ENCODE assay signal across 26 mouse cellular contexts in the genomic region with DNA sequence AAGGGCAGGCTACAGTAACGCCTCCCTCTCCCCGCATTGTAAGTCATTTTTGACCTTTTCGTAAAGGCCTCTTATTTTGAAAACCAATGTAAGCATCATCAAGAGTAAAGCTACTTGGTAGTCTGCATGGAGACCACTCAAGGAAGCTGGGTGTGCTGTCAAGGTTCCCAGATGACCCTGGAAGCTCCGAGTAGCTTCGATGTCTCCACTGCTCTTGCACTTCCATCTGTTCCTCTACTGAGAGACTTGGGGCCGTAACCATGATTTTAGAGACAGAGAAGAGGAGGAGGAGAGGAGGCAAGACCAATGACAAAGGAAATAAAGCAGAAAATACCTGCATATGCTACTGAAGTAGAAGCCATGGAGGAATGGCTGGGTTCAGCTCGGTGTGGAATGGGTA.
A peak's percentile ranks its signal among the peaks of the same experiment; 100 is the strongest.
DNase-seq lines count a peak whose midpoint lies in the region; ATAC-seq and TF ChIP-seq lines count a peak whose summit lies in the region.
"Had no signal": no experiment of that assay in that cellular context is flagged by ENCODE, and none has a peak within 500 bp of the region (broad histone marks: within the 10 kb centered on the region; RNA-seq: fewer than 3 reads in every experiment).

No protein-coding gene starts in this region.

- ATAC-seq in forebrain, embryonic 13.5 days, result no peak
- ATAC-seq in forebrain, postnatal 0 days, result no peak
- ATAC-seq in heart, embryonic 16.5 days (replicated peaks; ENCODE audit: extremely low read depth, insufficient read depth, low FRiP score), result no peak
- ATAC-seq in heart, embryonic 12.5 days (ENCODE audit: insufficient number of reproducible peaks, low FRiP score), result no peak
- ATAC-seq in neural tube, embryonic 13.5 days (ENCODE audit: low read depth), result no peak

- 94% methylated on average over 7 of the region's 7 CpGs for WGBS in forebrain, embryonic 13.5 days
- WGBS in forebrain, postnatal 0 days, result 96% methylated on average over 7 of the region's 7 CpGs
- 87% methylated on average over 7 of the region's 7 CpGs for WGBS in heart, embryonic 16.5 days
- WGBS in heart, embryonic 12.5 days, result 85% methylated on average over 7 of the region's 7 CpGs
- 91% methylated on average over 7 of the region's 7 CpGs for WGBS in neural tube, embryonic 13.5 days
- 95% methylated on average over 7 of the region's 7 CpGs for WGBS in limb, embryonic 10.5 days

- H3K4me1 ChIP-seq in forebrain, embryonic 13.5 days, result peaks cover 24% of the 10 kb centered on the region
- 0 out of 2 replicates have a peak, but pooled peaks cover 3% of the 10 kb centered on the region for H3K4me1 ChIP-seq in forebrain, postnatal 0 days (ENCODE audit: insufficient read depth)
- H3K4me1 ChIP-seq in heart, embryonic 16.5 days (ENCODE audit: control insufficient read depth, insufficient read depth, low read length), result no peaks in the 10 kb centered on the region
- no peaks in the 10 kb centered on the region for H3K4me1 ChIP-seq in heart, embryonic 12.5 days (replicated peaks)
- H3K4me1 ChIP-seq in neural tube, embryonic 13.5 days (replicated peaks), result peaks cover 19% of the 10 kb centered on the region
- peaks cover 7% of the 10 kb centered on the region; the same call in 1 of the 2 replicates for H3K4me1 ChIP-seq in limb, embryonic 10.5 days

- H3K27ac ChIP-seq in forebrain, embryonic 13.5 days, result peak overlapping the region; percentile 10; the same call in 1 of the 2 replicates
- no peak overlapping the region for H3K27ac ChIP-seq in forebrain, postnatal 0 days (ENCODE audit: low read depth, low read length)
- peak overlapping the region; percentile 48; the same call in 1 of the 2 replicates for H3K27ac ChIP-seq in heart, embryonic 16.5 days (ENCODE audit: low read length)
- no peak overlapping the region for H3K27ac ChIP-seq in heart, embryonic 12.5 days (ENCODE audit: poor library complexity, severe bottlenecking)
- peak overlapping the region; percentile 23; the same call in 1 of the 2 replicates for H3K27ac ChIP-seq in neural tube, embryonic 13.5 days (replicated peaks)
- no peak overlapping the region for H3K27ac ChIP-seq in limb, embryonic 10.5 days
- H3K27ac ChIP-seq: embryonic facial prominence, embryonic 10.5 days; embryonic facial prominence, embryonic 15.5 days; heart, embryonic 13.5 days; left cerebral cortex, adult 2 months; liver, embryonic 14.5 days had no signal

- no peaks in the 10 kb centered on the region for H3K36me3 ChIP-seq in forebrain, embryonic 13.5 days (ENCODE audit: poor library complexity, severe bottlenecking)
- no peaks in the 10 kb centered on the region for H3K36me3 ChIP-seq in forebrain, postnatal 0 days (ENCODE audit: insufficient read depth)
- no peaks in the 10 kb centered on the region; the same call in 1 of the 2 replicates for H3K36me3 ChIP-seq in heart, embryonic 16.5 days (ENCODE audit: control insufficient read depth, insufficient read depth)
- no peaks in the 10 kb centered on the region for H3K36me3 ChIP-seq in heart, embryonic 12.5 days
- no peaks in the 10 kb centered on the region for H3K36me3 ChIP-seq in neural tube, embryonic 13.5 days
- H3K36me3 ChIP-seq in limb, embryonic 10.5 days, result no peaks in the 10 kb centered on the region
- H3K36me3 ChIP-seq: embryonic facial prominence, embryonic 10.5 days; embryonic facial prominence, embryonic 15.5 days; forebrain, embryonic 12.5 days; G1E; heart, embryonic 13.5 days; hindbrain, embryonic 12.5 days; limb, embryonic 15.5 days had no signal

- H3K9ac ChIP-seq in forebrain, embryonic 13.5 days, result no peak overlapping the region
- H3K9ac ChIP-seq in forebrain, postnatal 0 days, result no peak overlapping the region
- H3K9ac ChIP-seq in heart, embryonic 16.5 days (ENCODE audit: low read length), result no peak overlapping the region
- H3K9ac ChIP-seq in heart, embryonic 12.5 days, result no peak overlapping the region
- no peak overlapping the region for H3K9ac ChIP-seq in neural tube, embryonic 13.5 days
- H3K9ac ChIP-seq: embryonic facial prominence, embryonic 15.5 days; forebrain, embryonic 12.5 days; heart, embryonic 13.5 days; hindbrain, embryonic 12.5 days; limb, embryonic 15.5 days; liver, embryonic 14.5 days; lung, embryonic 14.5 days had no signal

- no peak overlapping the region for H3K4me2 ChIP-seq in forebrain, embryonic 13.5 days
- no peak overlapping the region for H3K4me2 ChIP-seq in forebrain, postnatal 0 days (ENCODE audit: low read depth)
- no peak overlapping the region for H3K4me2 ChIP-seq in heart, embryonic 16.5 days (ENCODE audit: low read depth, low read length)
- no peak overlapping the region for H3K4me2 ChIP-seq in heart, embryonic 12.5 days
- no peak overlapping the region for H3K4me2 ChIP-seq in neural tube, embryonic 13.5 days
- H3K4me2 ChIP-seq: embryonic facial prominence, embryonic 15.5 days; forebrain, embryonic 12.5 days; heart, embryonic 13.5 days; hindbrain, embryonic 12.5 days; limb, embryonic 15.5 days; lung, embryonic 14.5 days had no signal

- H3K4me3 ChIP-seq in forebrain, embryonic 13.5 days, result no peak overlapping the region
- H3K4me3 ChIP-seq in forebrain, postnatal 0 days (ENCODE audit: low read depth, low read length), result no peak overlapping the region
- no peak overlapping the region for H3K4me3 ChIP-seq in heart, embryonic 16.5 days (ENCODE audit: low read length)
- H3K4me3 ChIP-seq in heart, embryonic 12.5 days, result no peak overlapping the region
- H3K4me3 ChIP-seq in neural tube, embryonic 13.5 days, result no peak overlapping the region
- no peak overlapping the region for H3K4me3 ChIP-seq in limb, embryonic 10.5 days
- H3K4me3 ChIP-seq: embryonic facial prominence, embryonic 10.5 days; embryonic facial prominence, embryonic 15.5 days; forebrain, embryonic 12.5 days; heart, embryonic 13.5 days; hindbrain, embryonic 12.5 days; layer of hippocampus, adult 2 months; left cerebral cortex, adult 2 months; limb, embryonic 15.5 days had no signal

- no peaks in the 10 kb centered on the region for H3K27me3 ChIP-seq in forebrain, embryonic 13.5 days
- no peaks in the 10 kb centered on the region for H3K27me3 ChIP-seq in forebrain, postnatal 0 days (ENCODE audit: insufficient read depth, low read length)
- H3K27me3 ChIP-seq in heart, embryonic 16.5 days (ENCODE audit: control insufficient read depth, insufficient read depth, low read length), result no peaks in the 10 kb centered on the region
- H3K27me3 ChIP-seq in heart, embryonic 12.5 days (replicated peaks), result no peaks in the 10 kb centered on the region
- no peaks in the 10 kb centered on the region for H3K27me3 ChIP-seq in neural tube, embryonic 13.5 days
- no peaks in the 10 kb centered on the region for H3K27me3 ChIP-seq in limb, embryonic 10.5 days (ENCODE audit: low read depth, poor library complexity, severe bottlenecking)
- H3K27me3 ChIP-seq: embryonic facial prominence, embryonic 15.5 days; forebrain, embryonic 12.5 days; heart, embryonic 13.5 days; hindbrain, embryonic 12.5 days; limb, embryonic 15.5 days had no signal

- TF ChIP-seq CTCF in forebrain, postnatal 0 days (IDR thresholded peaks at IDR 0.05; ENCODE audit: low read depth), result no peak

- no peak for DNase-seq in forebrain, postnatal 0 days
- DNase-seq in neural tube, embryonic 10.5 days (ENCODE audit: extremely low spot score, low spot score), result no peak
- DNase-seq in limb, embryonic 10.5 days (ENCODE audit: low spot score), result peak; percentile 19
- DNase-seq in left cerebral cortex, adult 9 months (ENCODE audit: low spot score in 2 of 2), result no peak
- DNase-seq: adrenal gland, adult 8-10 months; cerebellum, adult 8-10 months; cerebellum, postnatal 25 days; gastrocnemius, postnatal 10 days; kidney, adult 11 months; lung, embryonic 14.5 days; lung, postnatal 14 days; midbrain, embryonic 14.5 days had no signal

- no peaks in the 10 kb centered on the region for H3K9me3 ChIP-seq in forebrain, embryonic 13.5 days (replicated peaks)
- H3K9me3 ChIP-seq in forebrain, postnatal 0 days (ENCODE audit: low read length), result no peaks in the 10 kb centered on the region
- H3K9me3 ChIP-seq in heart, embryonic 16.5 days (replicated peaks; ENCODE audit: control insufficient read depth, low read length), result 0 out of 2 replicates have a peak, but pooled peaks cover 3% of the 10 kb centered on the region
- no peaks in the 10 kb centered on the region for H3K9me3 ChIP-seq in heart, embryonic 12.5 days (replicated peaks)
- H3K9me3 ChIP-seq in neural tube, embryonic 13.5 days, result no peaks in the 10 kb centered on the region
- H3K9me3 ChIP-seq in limb, embryonic 10.5 days (replicated peaks), result no peaks in the 10 kb centered on the region
- H3K9me3 ChIP-seq: embryonic facial prominence, embryonic 10.5 days; embryonic facial prominence, embryonic 15.5 days; forebrain, embryonic 12.5 days; G1E; heart, embryonic 13.5 days; hindbrain, embryonic 12.5 days; limb, embryonic 15.5 days had no signal

Comparison
In these comparisons a context has a peak if more than half of its experiments do, and no peak if none do; other contexts are left out.
1. H3K27ac ChIP-seq: peak in forebrain, embryonic 13.5 days (single experiment), heart, embryonic 16.5 days (single experiment) and neural tube, embryonic 13.5 days (single experiment); none in forebrain, postnatal 0 days (single experiment), heart, embryonic 12.5 days (single experiment) and limb, embryonic 10.5 days (single experiment).